Mouse (Mus musculus): ENCODE measurements around the gene Card11. TPM values are rescaled to one million over a fixed set of nuclear protein-coding genes. Genes with fewer than 3 reads are reported as not detected.
A peak's percentile ranks its signal among the peaks of the same experiment; 100 is the strongest.

Gene Card11
- polyA plus RNA-seq, 1 experiment from 2014 or later, result not detected

GRCm38 (mm10) chr5:140887871-140888270, 112.5 kb downstream of the Card11 start:
- 86% methylated on average over 8 of the region's 8 CpGs for WGBS
- Histone ChIP-seq H3K36me3 (no peaks in the 10 kb centered on the region), H3K9me3 (replicated peaks) (no peaks in the 10 kb centered on the region), H3K27ac (no peak overlapping the region), H3K4me1 (0 out of 2 replicates have a peak, but pooled peaks cover 6% of the 10 kb centered on the region), H3K9ac (no peak overlapping the region), H3K4me3 (no peak overlapping the region), H3K27me3 (no peaks in the 10 kb centered on the region), H3K4me2 (replicated peaks) (no peak overlapping the region)
- ATAC-seq (ENCODE audit: low FRiP score), result no peak

- no peaks in the 10 kb centered on the region for H3K27me3 ChIP-seq
- no peak overlapping the region for H3K9ac ChIP-seq
- no peak overlapping the region for H3K27ac ChIP-seq
- H3K4me1 ChIP-seq, result 0 out of 2 replicates have a peak, but pooled peaks cover 2% of the 10 kb centered on the region
- no peak overlapping the region for H3K4me2 ChIP-seq (replicated peaks)
- no peaks in the 10 kb centered on the region for H3K9me3 ChIP-seq (replicated peaks)
- no peak for ATAC-seq (ENCODE audit: low FRiP score)
- no peaks in the 10 kb centered on the region for H3K36me3 ChIP-seq
- no peak overlapping the region for H3K4me3 ChIP-seq
- WGBS, result 51% methylated on average over 13 of the region's 13 CpGs
Observed at GRCm38 (mm10) chr5:140884966-140885365, 115.4 kb downstream of the Card11 start.

- Histone ChIP-seq H3K4me3 (no peak overlapping the region), H3K9ac (no peak overlapping the region), H3K4me2 (replicated peaks) (no peak overlapping the region), H3K9me3 (replicated peaks) (no peaks in the 10 kb centered on the region), H3K4me1 (0 out of 2 replicates have a peak, but pooled peaks cover 3% of the 10 kb centered on the region), H3K36me3 (no peaks in the 10 kb centered on the region), H3K27ac (no peak overlapping the region), H3K27me3 (no peaks in the 10 kb centered on the region)
- 86% methylated on average over 4 of the region's 4 CpGs for WGBS
- no peak for ATAC-seq (ENCODE audit: low FRiP score)
Observed at GRCm38 (mm10) chr5:140882391-140882790, 118.0 kb downstream of the Card11 start.

GRCm38 (mm10) chr5:140880151-140880550, 120.2 kb downstream of the Card11 start:
- H3K9me3 ChIP-seq (replicated peaks), result no peaks in the 10 kb centered on the region
- no peak overlapping the region for H3K9ac ChIP-seq
- H3K4me3 ChIP-seq, result no peak overlapping the region
- no peaks in the 10 kb centered on the region for H3K27me3 ChIP-seq
- H3K4me2 ChIP-seq (replicated peaks), result no peak overlapping the region
- WGBS, result 51% methylated on average over 10 of the region's 10 CpGs
- H3K36me3 ChIP-seq, result no peaks in the 10 kb centered on the region
- ATAC-seq (ENCODE audit: low FRiP score), result no peak
- no peak overlapping the region for H3K27ac ChIP-seq
- 0 out of 2 replicates have a peak, but pooled peaks cover 3% of the 10 kb centered on the region for H3K4me1 ChIP-seq

- no peak for ATAC-seq (ENCODE audit: low FRiP score)
- no peak overlapping the region for H3K4me3 ChIP-seq
- no peak overlapping the region for H3K27ac ChIP-seq
- no peaks in the 10 kb centered on the region for H3K9me3 ChIP-seq (replicated peaks)
- 66% methylated on average over 6 of the region's 6 CpGs for WGBS
- no peaks in the 10 kb centered on the region for H3K36me3 ChIP-seq
- no peaks in the 10 kb centered on the region for H3K27me3 ChIP-seq
- H3K4me2 ChIP-seq (replicated peaks), result no peak overlapping the region
- H3K9ac ChIP-seq, result no peak overlapping the region
- 0 out of 2 replicates have a peak, but pooled peaks cover 3% of the 10 kb centered on the region for H3K4me1 ChIP-seq
Observed at GRCm38 (mm10) chr5:140878644-140879043, 121.7 kb downstream of the Card11 start.

- Histone ChIP-seq H3K36me3 (no peaks in the 10 kb centered on the region), H3K9ac (no peak overlapping the region), H3K9me3 (replicated peaks) (no peaks in the 10 kb centered on the region), H3K27ac (no peak overlapping the region), H3K4me2 (replicated peaks) (no peak overlapping the region), H3K4me1 (peaks cover 13% of the 10 kb centered on the region), H3K4me3 (no peak overlapping the region), H3K27me3 (0 out of 2 replicates have a peak, but pooled peaks cover 9% of the 10 kb centered on the region)
- no peak for ATAC-seq (ENCODE audit: low FRiP score)
- WGBS, result 85% methylated on average over 6 of the region's 6 CpGs
Observed at GRCm38 (mm10) chr5:140873736-140874307, 126.6 kb downstream of the Card11 start.

GRCm38 (mm10) chr5:140873039-140873551, 127.3 kb downstream of the Card11 start:
- Histone ChIP-seq H3K9me3 (replicated peaks) (no peaks in the 10 kb centered on the region), H3K27ac (no peak overlapping the region), H3K4me1 (peaks cover 13% of the 10 kb centered on the region), H3K36me3 (no peaks in the 10 kb centered on the region), H3K9ac (peak overlapping the region; percentile 29; the same call in 1 of the 2 replicates), H3K4me3 (no peak overlapping the region), H3K4me2 (replicated peaks) (peak overlapping the region; percentile 28), H3K27me3 (0 out of 2 replicates have a peak, but pooled peaks cover 9% of the 10 kb centered on the region)
- ATAC-seq (ENCODE audit: low FRiP score), result no peak
- 14% methylated on average over 18 of the region's 18 CpGs for WGBS

- no peaks in the 10 kb centered on the region for H3K36me3 ChIP-seq
- no peaks in the 10 kb centered on the region for H3K9me3 ChIP-seq (replicated peaks)
- H3K27ac ChIP-seq, result no peak overlapping the region
- H3K4me3 ChIP-seq, result no peak overlapping the region
- 24% methylated on average over 11 of the region's 11 CpGs for WGBS
- peaks cover 13% of the 10 kb centered on the region for H3K4me1 ChIP-seq
- H3K27me3 ChIP-seq, result 0 out of 2 replicates have a peak, but pooled peaks cover 9% of the 10 kb centered on the region
- H3K4me2 ChIP-seq (replicated peaks), result peak overlapping the region; percentile 28
- 0 out of 2 replicates have a peak overlapping the region, but pooled peaks have one; percentile 29 for H3K9ac ChIP-seq
- ATAC-seq (ENCODE audit: low FRiP score), result no peak
Observed at GRCm38 (mm10) chr5:140872532-140873038, 127.8 kb downstream of the Card11 start.

- H3K9ac ChIP-seq, result no peak overlapping the region
- no peak overlapping the region for H3K4me3 ChIP-seq
- H3K27ac ChIP-seq, result no peak overlapping the region
- no peak for ATAC-seq (ENCODE audit: low FRiP score)
- no peaks in the 10 kb centered on the region for H3K9me3 ChIP-seq (replicated peaks)
- no peak overlapping the region for H3K4me2 ChIP-seq (replicated peaks)
- H3K4me1 ChIP-seq, result peaks cover 13% of the 10 kb centered on the region
- H3K36me3 ChIP-seq, result no peaks in the 10 kb centered on the region
- 82% methylated on average over 6 of the region's 6 CpGs for WGBS
- 0 out of 2 replicates have a peak, but pooled peaks cover 9% of the 10 kb centered on the region for H3K27me3 ChIP-seq
Observed at GRCm38 (mm10) chr5:140871241-140871640, 129.1 kb downstream of the Card11 start.

GRCm38 (mm10) chr5:140869034-140869433, 131.3 kb downstream of the Card11 start:
- Histone ChIP-seq H3K9ac (no peak overlapping the region), H3K27ac (no peak overlapping the region), H3K4me2 (replicated peaks) (no peak overlapping the region), H3K36me3 (no peaks in the 10 kb centered on the region), H3K4me1 (peaks cover 13% of the 10 kb centered on the region), H3K27me3 (0 out of 2 replicates have a peak, but pooled peaks cover 9% of the 10 kb centered on the region), H3K4me3 (no peak overlapping the region), H3K9me3 (replicated peaks) (no peaks in the 10 kb centered on the region)
- WGBS, result 79% methylated on average over 2 of the region's 2 CpGs
- ATAC-seq (ENCODE audit: low FRiP score), result no peak

- Histone ChIP-seq H3K9ac (no peak overlapping the region), H3K9me3 (replicated peaks) (no peaks in the 10 kb centered on the region), H3K4me1 (peaks cover 5% of the 10 kb centered on the region; the same call in 1 of the 2 replicates), H3K4me3 (no peak overlapping the region), H3K36me3 (no peaks in the 10 kb centered on the region), H3K27ac (no peak overlapping the region), H3K27me3 (no peaks in the 10 kb centered on the region), H3K4me2 (replicated peaks) (no peak overlapping the region)
- 84% methylated on average over 5 of the region's 5 CpGs for WGBS
- no peak for ATAC-seq (ENCODE audit: low FRiP score)
Observed at GRCm38 (mm10) chr5:140859730-140860129, 140.7 kb downstream of the Card11 start.

GRCm38 (mm10) chr5:140858335-140858734, 142.0 kb downstream of the Card11 start:
- no peak overlapping the region for H3K27ac ChIP-seq
- peaks cover 5% of the 10 kb centered on the region; the same call in 1 of the 2 replicates for H3K4me1 ChIP-seq
- WGBS, result 93% methylated on average over 3 of the region's 3 CpGs
- H3K9ac ChIP-seq, result no peak overlapping the region
- no peaks in the 10 kb centered on the region for H3K27me3 ChIP-seq
- H3K36me3 ChIP-seq, result no peaks in the 10 kb centered on the region
- H3K9me3 ChIP-seq (replicated peaks), result no peaks in the 10 kb centered on the region
- no peak overlapping the region for H3K4me3 ChIP-seq
- no peak for ATAC-seq (ENCODE audit: low FRiP score)
- H3K4me2 ChIP-seq (replicated peaks), result no peak overlapping the region

Data from hindbrain, embryonic 12.5 days (tissue).